Mouse (Mus musculus) Patski (cell line): ENCODE results near the gene Tfrc. TPM values are rescaled to one million over a fixed set of nuclear protein-coding genes. Genes with fewer than 3 reads are reported as not detected.

Experiments
- ATAC-seq: fragments of 100-300 bp; one replicate; pipeline ENCODE4 v1.8.0; 2021
- CTCF ChIA-PET: fragments of 350-600 bp; sonication (Branson Sonifier 250); formaldehyde crosslinking; loops from one replicate; lab custom pipeline; 2022; ENCODE audit warnings: inconsistent platforms; lab: Charles Lee
- POLR2A ChIA-PET: fragments of 350-600 bp; sonication (Branson Sonifier 250); formaldehyde crosslinking; loops from one replicate; lab custom pipeline; 2022; ENCODE audit warnings: antibody characterized with exemption, inconsistent platforms; lab: Charles Lee
- DNase-seq: peaks from one replicate; pipeline ENCODE4 v3.0.0-alpha.2; 2011; ENCODE audit warnings: low read depth, low spot score
- H3K27me3 ChIP-seq: fragments of 371-371 bp; one replicate; pipeline ENCODE4 v1.5.1; 2021
- CTCF ChIP-seq: fragments of 100-300 bp; IDR thresholded peaks from one replicate; pipeline ENCODE4 v1.5.1; 2021
- in situ Hi-C: fragments of 300-500 bp; cut with MboI; formaldehyde crosslinking; loops from 3 replicates; pipeline ENCODE4 v1.11.1; 2018; ENCODE audit warnings: low pct_unique_long_range_greater_than_20kb, mixed read lengths
- polyA plus RNA-seq: library from polyadenylated mRNA; unstranded; gene quantifications from one replicate; pipeline ENCODE4 v1.2.3, GENCODE M21; 2021

The Tfrc gene
- polyA plus RNA-seq, 1 experiment from 2014 or later = 84.9 TPM

DNA sequence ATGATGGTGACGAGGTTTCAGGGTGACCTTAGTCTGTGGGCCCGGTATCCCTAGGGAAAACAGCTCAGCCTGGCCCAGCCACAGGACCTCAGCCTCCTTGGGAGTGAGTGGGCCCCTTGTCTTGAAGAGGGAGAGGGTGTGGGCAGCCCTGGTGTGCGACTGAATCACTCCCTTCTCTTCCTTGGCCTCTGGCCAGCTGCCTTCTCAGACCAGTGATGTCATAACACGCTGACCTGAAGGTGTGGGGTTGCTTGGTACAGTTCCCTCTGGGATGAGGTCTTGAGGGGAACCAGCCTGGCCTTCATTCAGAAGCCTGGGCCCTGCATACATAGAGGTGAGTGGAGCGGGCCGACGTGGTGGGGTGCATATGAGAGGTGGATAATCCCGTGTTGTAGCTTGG, 48.1 kb downstream of the Tfrc start:
- no peaks in the 10 kb centered on the region for H3K27me3 ChIP-seq
- TF ChIP-seq CTCF = no peak
- in situ Hi-C loops = no loop called here
- POLR2A ChIA-PET = interaction anchor here (0.7 to 3.6 kb wide), 4 partner anchors 10 to 1467 kb away, joined by 3 to 15 read pairs (median 5); partner anchors contain the start of gene Tnk2
- DNase-seq (no peak), ATAC-seq (no peak)
- CTCF ChIA-PET = interaction anchor here (0.8 to 3.2 kb wide), 6 partner anchors 10 to 26 kb away, joined by 3 to 22 read pairs (median 4); partner anchors contain the start of gene Tnk2

DNA sequence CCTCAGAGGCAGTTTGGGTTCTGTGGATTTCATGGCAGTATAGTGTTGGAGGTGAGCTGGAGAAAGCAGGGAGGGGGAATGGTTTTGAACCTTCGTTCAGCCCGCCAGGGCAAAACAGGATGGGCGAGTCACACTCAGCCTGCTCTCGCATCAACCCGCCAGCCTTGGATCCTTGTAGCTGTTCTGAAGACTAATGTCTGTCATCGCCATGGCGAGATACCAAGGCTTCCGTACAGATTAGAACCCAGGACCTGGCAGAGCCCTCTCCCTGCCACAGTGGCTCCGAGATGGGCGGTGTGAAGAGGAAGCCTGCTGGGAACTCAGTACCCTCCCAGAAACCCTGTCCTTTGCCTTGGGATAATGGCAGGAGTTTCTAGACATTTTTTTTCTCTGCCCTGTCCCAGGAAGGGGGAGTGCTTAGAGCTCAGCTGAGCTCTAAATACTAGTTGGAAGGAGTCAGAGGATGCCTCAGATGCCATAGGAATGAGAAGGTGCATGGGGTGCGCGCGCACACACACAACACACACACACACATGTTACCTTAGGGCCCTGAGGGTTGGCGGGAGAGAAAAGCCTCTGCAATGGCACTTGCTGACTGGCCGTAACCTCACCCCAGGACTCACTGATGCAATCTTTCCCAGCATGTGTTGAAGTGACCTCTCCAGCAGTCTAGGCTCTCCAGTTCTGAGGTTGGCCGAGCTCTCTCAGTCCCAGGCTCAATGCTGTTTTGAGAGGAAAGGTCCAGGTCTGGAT, 49.0 kb downstream of the Tfrc start:
- in situ Hi-C loops = no loop called here
- peak; percentile 20 for ATAC-seq
- ChIA-PET CTCF (interaction anchor here (0.8 to 3.2 kb wide), 6 partner anchors 11 to 25 kb away, joined by 3 to 22 read pairs (median 6); partner anchors contain the start of gene Tnk2), POLR2A (interaction anchor here (0.6 to 1.8 kb wide), 4 partner anchors 11 to 19 kb away, joined by 3 to 6 read pairs (median 4); no protein-coding TSS in a partner anchor)
- TF ChIP-seq CTCF = no peak
- DNase-seq = no peak
- no peaks in the 10 kb centered on the region for H3K27me3 ChIP-seq

DNA sequence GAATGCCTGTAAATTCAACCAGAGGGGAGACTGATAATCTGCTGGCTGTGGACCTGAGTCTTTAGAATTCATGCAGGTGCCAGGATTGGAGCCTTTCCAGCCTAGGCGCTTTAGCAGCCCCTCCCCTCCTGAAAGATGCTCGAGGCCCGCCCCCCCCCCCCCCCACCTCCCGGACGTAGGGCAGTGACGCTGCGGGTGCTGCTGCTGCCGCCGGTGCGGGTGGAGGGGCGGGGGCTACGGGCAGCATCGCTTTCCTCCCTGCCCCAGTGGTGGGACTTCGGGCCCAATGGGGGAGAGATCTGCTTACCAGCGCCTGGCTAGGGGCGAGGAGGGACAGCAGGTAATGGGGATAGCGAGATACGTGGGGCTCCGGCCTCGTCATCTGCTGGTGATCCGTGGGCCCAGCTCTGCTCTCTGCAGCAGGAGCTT, 50.0 kb downstream of the Tfrc start:
- CTCF ChIA-PET = interaction anchor here (1.2 to 1.9 kb wide), 5 partner anchors 10 to 69 kb away, joined by 4 to 7 read pairs (median 4); no protein-coding TSS in a partner anchor
- no peaks in the 10 kb centered on the region for H3K27me3 ChIP-seq
- ATAC-seq = no peak
- POLR2A ChIA-PET = interaction anchor here (0.6 to 1.6 kb wide), 2 partner anchors 13 to 24 kb away, joined by 3 read pairs; no protein-coding TSS in a partner anchor
- in situ Hi-C loops = no loop called here
- DNase-seq = no peak
- TF ChIP-seq CTCF = no peak

DNA sequence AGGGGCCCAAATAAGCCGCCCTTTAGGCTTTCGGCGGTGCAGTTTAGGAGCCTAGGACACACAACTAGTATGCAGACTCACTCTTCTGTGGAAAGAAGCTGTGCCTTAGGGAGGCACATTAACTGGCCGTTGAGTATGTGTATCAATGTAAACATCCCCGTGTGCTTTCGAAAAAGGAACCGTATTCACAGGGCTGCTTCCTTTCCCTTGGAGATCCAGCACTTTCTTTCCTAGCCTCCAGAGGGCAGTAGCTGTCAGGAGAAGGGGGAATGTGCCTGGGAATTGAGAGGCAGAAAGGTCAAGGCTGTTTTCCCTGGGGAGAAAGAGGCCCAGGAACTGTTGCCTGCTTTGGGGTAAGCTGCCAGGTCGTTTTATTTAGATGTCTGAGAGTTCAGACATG, 50.7 kb downstream of the Tfrc start:
- ATAC-seq (no peak), DNase-seq (no peak)
- no peaks in the 10 kb centered on the region for H3K27me3 ChIP-seq
- ChIA-PET POLR2A (interaction anchor here (1.6 to 2.5 kb wide), 2 partner anchors 15 to 24 kb away, joined by 3 to 10 read pairs; partner anchors contain the start of gene Tnk2), CTCF (interaction anchor here (0.9 to 6.6 kb wide), 14 partner anchors 8 to 140 kb away, joined by 3 to 51 read pairs (median 4); no protein-coding TSS in a partner anchor)
- TF ChIP-seq CTCF = no peak
- in situ Hi-C loops = no loop called here

DNA sequence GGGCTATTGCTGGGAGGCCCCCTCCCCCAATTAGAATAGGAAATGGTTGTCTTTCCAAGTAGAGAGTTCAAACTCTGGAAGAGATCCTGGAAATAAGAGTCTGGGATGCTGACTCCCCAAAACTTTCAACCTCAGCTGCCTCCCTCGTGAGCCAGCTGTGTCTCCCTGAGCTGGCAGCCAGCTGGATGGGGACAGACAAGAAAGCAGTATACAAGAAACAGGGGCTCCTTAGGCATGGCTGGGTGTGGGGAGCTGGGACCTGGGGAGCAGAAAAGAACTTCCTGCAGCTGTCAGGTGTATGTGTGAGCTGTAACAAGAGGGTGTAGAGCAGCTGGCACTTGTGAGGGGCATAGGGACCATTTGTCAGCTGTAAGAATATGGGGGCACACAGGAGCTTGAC, 51.4 kb downstream of the Tfrc start:
- no peak for ATAC-seq
- in situ Hi-C loops = no loop called here
- no peak for TF ChIP-seq CTCF
- ChIA-PET POLR2A (interaction anchor here (1.6 to 2.5 kb wide), 2 partner anchors 15 to 25 kb away, joined by 3 to 10 read pairs; partner anchors contain the start of gene Tnk2), CTCF (interaction anchor here (0.7 to 6.6 kb wide), 16 partner anchors 9 to 160 kb away, joined by 3 to 51 read pairs (median 4); no protein-coding TSS in a partner anchor)
- H3K27me3 ChIP-seq = no peaks in the 10 kb centered on the region
- no peak for DNase-seq

DNA sequence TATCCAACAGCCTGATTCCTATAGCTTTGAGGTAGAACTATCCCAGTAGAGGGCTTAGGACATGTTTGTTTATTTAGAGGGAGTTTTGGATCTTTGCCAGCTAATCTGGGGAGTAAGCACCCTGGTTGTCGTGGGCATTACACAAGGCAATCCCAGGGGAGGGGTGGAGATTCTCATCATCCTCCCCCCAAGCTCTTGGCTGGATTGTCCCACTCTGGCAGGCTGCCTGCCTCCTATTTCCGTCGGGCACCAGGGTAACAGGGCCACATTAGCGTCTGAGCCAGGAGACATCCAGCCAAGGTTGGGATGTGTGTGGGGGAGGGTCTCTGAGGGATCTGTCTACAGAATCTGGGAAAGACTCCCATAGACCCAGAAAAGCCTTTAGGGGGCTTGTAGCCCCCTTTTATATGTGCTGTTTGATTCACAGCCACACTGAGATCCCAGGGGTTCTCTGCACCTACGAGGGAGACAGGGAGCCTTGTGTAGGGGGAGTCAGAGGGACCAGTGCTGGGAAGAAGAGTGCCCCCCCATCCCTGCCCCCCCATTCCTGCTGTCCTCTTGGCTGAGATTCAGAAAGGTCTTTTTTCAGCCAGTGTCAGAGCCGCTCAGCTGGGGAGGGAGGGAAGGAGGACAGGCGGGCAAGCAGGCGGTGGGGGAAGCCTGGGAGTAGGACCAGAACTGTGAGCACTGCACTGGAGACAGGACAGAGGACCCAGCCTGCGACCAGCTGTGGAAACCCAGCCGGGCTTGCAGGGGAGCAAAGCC, 52.0 kb downstream of the Tfrc start:
- no peak for DNase-seq
- CTCF ChIA-PET = interaction anchor here (0.7 to 6.6 kb wide), 13 partner anchors 10 to 161 kb away, joined by 3 to 51 read pairs (median 5); no protein-coding TSS in a partner anchor

DNA sequence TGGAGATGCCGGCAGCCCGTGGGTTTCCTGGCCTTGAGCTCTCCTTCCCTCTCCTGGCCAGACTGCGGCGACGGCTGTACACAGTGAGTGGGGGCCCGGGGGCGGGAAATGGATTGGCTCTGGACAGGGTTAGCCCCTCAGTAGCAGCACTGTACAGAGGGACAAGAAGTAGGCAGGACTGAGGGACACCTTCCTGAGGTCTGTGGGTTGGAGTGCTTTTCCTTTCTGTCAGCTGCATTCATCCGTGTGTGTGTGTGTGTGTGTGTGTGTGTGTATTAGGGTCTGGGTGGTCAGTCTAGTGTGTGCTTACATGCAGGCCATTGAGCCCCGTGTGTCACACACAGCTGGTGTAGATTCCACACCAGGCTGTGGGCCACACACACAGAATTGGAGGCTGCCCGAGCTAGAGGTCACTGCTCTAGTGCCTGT, 52.8 kb downstream of the Tfrc start:
- ChIA-PET CTCF (interaction anchor here (1.3 to 6.6 kb wide), 4 partner anchors 9 to 23 kb away, joined by 3 to 51 read pairs (median 12); no protein-coding TSS in a partner anchor), POLR2A (interaction anchor here (0.9 to 2.5 kb wide), 5 partner anchors 9 to 24 kb away, joined by 6 to 10 read pairs (median 6); partner anchors contain the start of gene Tnk2)
- in situ Hi-C loops = no loop called here
- ATAC-seq = no peak
- TF ChIP-seq CTCF = no peak
- DNase-seq = no peak
- H3K27me3 ChIP-seq = no peaks in the 10 kb centered on the region

More for the DNA sequence above, 52.0 kb downstream of the Tfrc start:
- no peak for TF ChIP-seq CTCF
- POLR2A ChIA-PET = interaction anchor here (0.9 to 2.5 kb wide), 3 partner anchors 10 to 25 kb away, joined by 6 to 10 read pairs (median 7); partner anchors contain the start of gene Tnk2
- H3K27me3 ChIP-seq = no peaks in the 10 kb centered on the region
- in situ Hi-C loops = no loop called here
- ATAC-seq = peak; percentile 13

DNA sequence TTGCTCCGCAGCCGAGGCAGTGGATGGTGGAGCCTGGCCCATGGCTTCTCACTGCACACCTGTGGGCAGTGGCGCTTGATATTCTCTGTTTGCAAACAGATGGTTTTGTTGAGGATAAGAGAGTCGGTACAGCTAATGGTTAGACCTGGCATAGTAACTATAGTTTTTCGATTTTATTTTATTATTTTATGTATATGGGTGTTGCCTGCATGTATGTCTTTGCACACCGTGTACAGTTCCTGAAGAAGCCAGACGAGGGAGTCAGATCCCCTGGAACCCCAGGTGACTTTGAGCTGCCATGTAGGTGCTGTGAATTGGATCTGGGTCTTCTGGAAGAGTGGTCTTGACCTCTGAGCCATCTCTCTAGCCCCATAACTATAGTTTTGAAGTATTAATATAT, 53.7 kb downstream of the Tfrc start:
- no peak for ATAC-seq
- CTCF ChIA-PET = interaction anchor here (1.2 to 6.6 kb wide), 3 partner anchors 15 to 20 kb away, joined by 4 to 51 read pairs (median 21); no protein-coding TSS in a partner anchor
- H3K27me3 ChIP-seq = no peaks in the 10 kb centered on the region
- in situ Hi-C loops = no loop called here
- TF ChIP-seq CTCF = no peak
- POLR2A ChIA-PET = interaction anchor here (1.2 kb wide), 2 partner anchors 8 to 20 kb away, joined by 6 read pairs; no protein-coding TSS in a partner anchor
- DNase-seq = no peak

DNA sequence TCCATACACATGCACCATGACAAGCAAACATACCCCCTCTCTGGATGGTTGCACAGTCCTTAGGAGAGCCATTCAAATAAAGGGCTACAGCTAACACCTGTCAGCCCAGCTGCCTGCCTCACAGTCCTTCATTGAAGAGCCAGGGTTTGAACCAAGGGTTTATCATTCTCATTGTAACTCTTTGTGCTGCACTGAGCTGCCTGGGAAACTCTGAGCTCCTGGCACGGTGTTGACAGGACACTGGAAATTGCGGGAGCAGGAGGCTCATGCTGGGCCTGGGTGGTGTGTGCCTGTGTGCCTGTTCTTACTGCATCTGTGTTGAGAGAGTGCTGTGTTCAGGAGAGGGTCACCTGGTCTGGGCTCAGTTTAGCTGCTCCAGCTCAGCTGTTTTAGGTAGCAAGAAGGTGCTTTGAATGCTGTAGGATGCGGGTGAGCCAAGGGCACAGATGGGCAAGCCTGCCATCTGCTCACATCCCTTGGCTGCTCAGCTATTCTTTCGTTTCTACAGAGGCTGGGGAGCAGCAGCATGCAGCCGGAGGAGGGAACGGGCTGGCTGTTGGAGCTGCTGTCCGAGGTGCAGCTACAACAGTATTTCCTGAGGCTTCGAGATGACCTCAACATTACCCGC, 54.6 kb downstream of the Tfrc start:
- DNase-seq (no peak), ATAC-seq (no peak)
- ChIA-PET CTCF (interaction anchor here (1.2 to 6.6 kb wide), 2 partner anchors 14 to 19 kb away, joined by 4 to 51 read pairs; no protein-coding TSS in a partner anchor), POLR2A (no interaction called here)
- in situ Hi-C loops = no loop called here
- no peak for TF ChIP-seq CTCF
- H3K27me3 ChIP-seq = no peaks in the 10 kb centered on the region
